Mouse (Mus musculus) heart, adult 2 months (tissue): ENCODE data around the gene Nfam1.

ENCODE experiments used
- CTCF ChIP-seq: fragments of 200-600 bp; IDR thresholded peaks from 2 replicates; pipeline ENCODE4 v1.8.1; 2022; ENCODE audit warnings: antibody characterized with exemption, mild to moderate bottlenecking, moderate library complexity
- EP300 ChIP-seq: fragments of 200-500 bp; IDR thresholded peaks from 2 replicates; pipeline ENCODE4 v1.6.1; 2011; ENCODE audit warnings: low read depth, low read length, control low read depth; ENCODE audit not compliant: insufficient read depth
- POLR2A ChIP-seq: fragments of 200-500 bp; IDR thresholded peaks from 2 replicates; pipeline ENCODE4 v1.6.1; 2011; ENCODE audit warnings: mild to moderate bottlenecking, low read depth, low read length, control low read depth; ENCODE audit not compliant: insufficient read depth

- no peak for TF ChIP-seq CTCF
- no peak for TF ChIP-seq POLR2A
- TF ChIP-seq EP300, result no peak
Measured at GRCm38 (mm10) chr15:82953096-82953495, 80.0 kb downstream of the Nfam1 start.
